Mouse (Mus musculus) kidney, adult 2 months (tissue): ENCODE measurements around the gene Obox1. TPM values are rescaled to one million over a fixed set of nuclear protein-coding genes. Genes with fewer than 3 reads are reported as not detected.
"Not testable (repeated sequence)": the region's sequence is repeated elsewhere in the genome, so short reads cannot be mapped to it uniquely, and the experiment has no call there.

Source experiments
- DNase-seq: peaks from one replicate; pipeline ENCODE4 v3.0.0; 2021
- H3K27ac ChIP-seq: fragments of 200-500 bp; 2 replicates; pipeline ENCODE4 v1.5.1; 2012; ENCODE audit warnings: low read depth, low read length, control low read depth, inconsistent platforms; ENCODE audit not compliant: insufficient read depth
- H3K27me3 ChIP-seq: fragments of 200-500 bp; replicated peaks from 2 replicates; pipeline ENCODE4 v1.6.1; 2012; ENCODE audit warnings: mild to moderate bottlenecking, moderate library complexity, low read length, inconsistent platforms; ENCODE audit not compliant: control insufficient read depth, insufficient read depth
- H3K36me3 ChIP-seq: fragments of 200-500 bp; 2 replicates; pipeline ENCODE4 v1.6.1; 2012; ENCODE audit warnings: mild to moderate bottlenecking, moderate library complexity, low read length, inconsistent platforms; ENCODE audit not compliant: control insufficient read depth, insufficient read depth
- H3K4me1 ChIP-seq: fragments of 200-500 bp; 2 replicates; pipeline ENCODE4 v1.6.1; 2011; ENCODE audit warnings: low read length; ENCODE audit not compliant: control insufficient read depth, insufficient read depth
- H3K4me3 ChIP-seq: fragments of 200-500 bp; 2 replicates; pipeline ENCODE4 v1.5.1; 2011; ENCODE audit warnings: mild to moderate bottlenecking, low read depth, low read length, control low read depth; ENCODE audit not compliant: insufficient read depth
- WGBS: fragments of 180-500 bp; shearing (Covaris S2); methylation state at CpG from one replicate; pipeline ENCODE4 v1.1.7; 2018; 5-methylcytosine and 5-hydroxymethylcytosine counted together
- polyA plus RNA-seq: library from polyadenylated mRNA; depleted of rRNA; stranded (reverse); fragments of >200 nt; gene quantifications from 2 replicates; pipeline ENCODE4 v1.2.3, GENCODE M21; 2012; rRNA removed

Gene Obox1
- polyA plus RNA-seq, result not detected in 2 replicates

- H3K36me3 ChIP-seq, H3K4me1 ChIP-seq, H3K27ac ChIP-seq, H3K27me3 ChIP-seq, DNase-seq, H3K4me3 ChIP-seq: not testable (repeated sequence)
- no CpG with 5 or more reads among the region's 2 CpGs for WGBS
These were observed at the start of gene Obox1, which contains the start of gene Obox2 for GRCm38 (mm10) chr7:15388421-15388998. TSS of gene Obox1 (plus strand) at chr7:15388948. TSS of gene Obox2 (plus strand) at chr7:15388721.

- H3K27ac ChIP-seq, H3K36me3 ChIP-seq, H3K27me3 ChIP-seq, H3K4me3 ChIP-seq, H3K4me1 ChIP-seq: not testable (repeated sequence)
- WGBS, result 66% methylated on average over 3 of the region's 3 CpGs
- DNase-seq, result peak; percentile 2
These were observed 10.6 kb downstream of the Obox1 start for GRCm38 (mm10) chr7:15399147-15399874.

GRCm38 (mm10) chr7:15406816-15407215 is 18.1 kb downstream of the Obox1 start:
- not testable (repeated sequence) for H3K27me3 ChIP-seq, H3K4me3 ChIP-seq, H3K36me3 ChIP-seq, H3K4me1 ChIP-seq, H3K27ac ChIP-seq, DNase-seq
- WGBS, result 88% methylated on average over 10 of the region's 10 CpGs

GRCm38 (mm10) chr7:15418046-15418445 is 29.3 kb downstream of the Obox1 start:
- not testable (repeated sequence) for H3K27me3 ChIP-seq, H3K36me3 ChIP-seq, H3K27ac ChIP-seq, DNase-seq, H3K4me1 ChIP-seq, H3K4me3 ChIP-seq
- 85% methylated on average over 9 of the region's 9 CpGs for WGBS

GRCm38 (mm10) chr7:15425537-15425936 is 36.8 kb downstream of the Obox1 start:
- WGBS, result 83% methylated on average over 4 of the region's 4 CpGs
- not testable (repeated sequence) for DNase-seq, H3K4me3 ChIP-seq, H3K27ac ChIP-seq, H3K4me1 ChIP-seq, H3K36me3 ChIP-seq, H3K27me3 ChIP-seq

GRCm38 (mm10) chr7:15509411-15509810 is 120.7 kb downstream of the Obox1 start:
- not testable (repeated sequence) for DNase-seq, H3K27ac ChIP-seq
- 78% methylated on average over 5 of the region's 5 CpGs for WGBS

More at GRCm38 (mm10) chr7:15509411-15509810, 120.7 kb downstream of the Obox1 start:
- H3K4me1 ChIP-seq, H3K4me3 ChIP-seq, H3K27me3 ChIP-seq, H3K36me3 ChIP-seq: not testable (repeated sequence)

Other genes starting within 250 kb of the Obox1 start
- gene Obox2, start 227 bp upstream of the Obox1 start, polyA plus RNA-seq, result not detected in 2 replicates